Mouse (Mus musculus): Measurements from ENCODE around the gene Rnf113a2.

DNA sequence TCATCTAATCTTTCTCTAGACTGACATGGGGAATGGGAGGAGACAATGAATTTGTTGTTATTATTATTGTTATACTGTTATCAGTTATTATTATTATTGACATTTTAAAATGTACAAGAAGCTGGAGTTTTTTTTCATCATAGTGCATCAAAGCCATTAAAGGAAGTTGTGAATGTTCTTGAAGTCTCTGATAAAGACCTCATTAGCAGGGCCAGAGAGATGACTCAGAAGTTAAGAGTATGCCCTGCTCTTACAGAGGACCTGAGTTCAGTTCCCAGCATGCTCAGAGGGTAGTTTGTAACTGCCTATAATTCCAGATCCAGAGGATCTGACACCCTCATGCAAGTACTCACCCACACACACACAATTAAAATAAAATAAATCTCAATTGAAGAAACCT lies 19.3 kb upstream of the Rnf113a2 start:
- TF ChIP-seq CTCF (IDR thresholded peaks at IDR 0.05; ENCODE audit: low read depth, low read length): no peak
- no peak for TF ChIP-seq POLR2A (IDR thresholded peaks at IDR 0.05; ENCODE audit: borderline replicate concordance, low read depth, low read length)
